Mouse (Mus musculus) olfactory bulb, adult 2 months (tissue): ENCODE data around the gene Pih1d1. TPM values are rescaled to one million over a fixed set of nuclear protein-coding genes. Genes with fewer than 3 reads are reported as not detected.

Experiments used
- H3K27ac ChIP-seq: fragments of 200-500 bp; 2 replicates; pipeline ENCODE4 v1.5.1; 2012; ENCODE audit warnings: low read depth, low read length; ENCODE audit not compliant: insufficient read depth
- H3K4me1 ChIP-seq: fragments of 200-500 bp; 2 replicates; pipeline ENCODE4 v1.6.1; 2012; ENCODE audit warnings: low read length; ENCODE audit not compliant: control insufficient read depth, insufficient read depth
- H3K4me3 ChIP-seq: fragments of 200-500 bp; 2 replicates; pipeline ENCODE4 v1.5.1; 2012; ENCODE audit warnings: mild to moderate bottlenecking, low read depth, low read length, moderate library complexity; ENCODE audit not compliant: insufficient read depth
- CTCF ChIP-seq: fragments of 200-500 bp; IDR thresholded peaks from 2 replicates; pipeline ENCODE4 v1.5.1; 2012; ENCODE audit warnings: low read depth, mild to moderate bottlenecking, low read length, moderate library complexity; ENCODE audit not compliant: insufficient read depth
- POLR2A ChIP-seq: fragments of 200-500 bp; IDR thresholded peaks from 2 replicates; pipeline ENCODE4 v1.6.1; 2012; ENCODE audit warnings: mild to moderate bottlenecking, low read depth, low read length, moderate library complexity; ENCODE audit not compliant: insufficient read depth
- WGBS: fragments of 180-500 bp; shearing (Covaris S2); methylation state at CpG from one replicate; pipeline ENCODE4 v1.1.7; 2018; 5-methylcytosine and 5-hydroxymethylcytosine counted together
- polyA plus RNA-seq: library from polyadenylated mRNA; stranded (reverse); fragments of >200 nt; gene quantifications from 2 replicates; pipeline ENCODE4 v1.2.4, GENCODE M21; 2012; ENCODE audit warnings: low replicate concordance; ENCODE audit not compliant: missing spikeins, insufficient read depth, insufficient read length

Gene Pih1d1
- polyA plus RNA-seq, 1 experiment: not detected

- TF ChIP-seq POLR2A: 0 out of 2 replicates have a peak, but pooled peaks have one; percentile 13
- TF ChIP-seq CTCF: peak; percentile 88
- WGBS: 3% methylated on average over 35 of the region's 35 CpGs
- Histone ChIP-seq H3K4me3 (peak overlapping the region; percentile 46), H3K27ac (no peak overlapping the region), H3K4me1 (peaks cover 7% of the 10 kb centered on the region)
These were observed 7.7 kb downstream of the Pih1d1 start for GRCm38 (mm10) chr7:45161612-45162473.

DNA sequence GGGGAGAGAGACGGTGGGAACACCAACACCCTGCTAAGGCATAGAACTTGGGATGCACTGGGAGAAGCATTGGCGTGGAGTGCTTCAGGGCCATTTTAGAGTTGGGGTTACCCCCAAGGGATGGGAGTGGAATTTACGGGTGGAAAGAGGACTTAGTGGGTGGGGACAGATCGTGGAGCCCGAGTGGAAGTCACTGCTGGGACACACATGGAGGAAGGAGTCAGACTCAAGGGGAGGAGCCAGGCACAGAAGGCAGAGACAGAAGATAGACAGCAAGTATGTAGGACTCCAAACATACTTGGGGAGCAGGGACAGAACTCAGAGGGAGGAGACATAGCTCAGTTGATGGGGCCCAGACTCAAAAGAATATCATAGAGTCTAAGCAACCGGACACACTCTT, 8.4 kb downstream of the Pih1d1 start:
- peak overlapping the region; percentile 46 for H3K4me3 ChIP-seq
- H3K27ac ChIP-seq: no peak overlapping the region
- peaks cover 7% of the 10 kb centered on the region for H3K4me1 ChIP-seq
- TF ChIP-seq POLR2A: no peak
- no peak for TF ChIP-seq CTCF
- WGBS: 26% methylated on average over 6 of the region's 6 CpGs

GRCm38 (mm10) chr7:45162996-45163615, 9.0 kb downstream of the Pih1d1 start:
- Histone ChIP-seq H3K27ac (no peak overlapping the region), H3K4me3 (no peak overlapping the region), H3K4me1 (peaks cover 7% of the 10 kb centered on the region)
- 72% methylated on average over 9 of the region's 9 CpGs for WGBS
- no peak for TF ChIP-seq CTCF
- TF ChIP-seq POLR2A: no peak

DNA sequence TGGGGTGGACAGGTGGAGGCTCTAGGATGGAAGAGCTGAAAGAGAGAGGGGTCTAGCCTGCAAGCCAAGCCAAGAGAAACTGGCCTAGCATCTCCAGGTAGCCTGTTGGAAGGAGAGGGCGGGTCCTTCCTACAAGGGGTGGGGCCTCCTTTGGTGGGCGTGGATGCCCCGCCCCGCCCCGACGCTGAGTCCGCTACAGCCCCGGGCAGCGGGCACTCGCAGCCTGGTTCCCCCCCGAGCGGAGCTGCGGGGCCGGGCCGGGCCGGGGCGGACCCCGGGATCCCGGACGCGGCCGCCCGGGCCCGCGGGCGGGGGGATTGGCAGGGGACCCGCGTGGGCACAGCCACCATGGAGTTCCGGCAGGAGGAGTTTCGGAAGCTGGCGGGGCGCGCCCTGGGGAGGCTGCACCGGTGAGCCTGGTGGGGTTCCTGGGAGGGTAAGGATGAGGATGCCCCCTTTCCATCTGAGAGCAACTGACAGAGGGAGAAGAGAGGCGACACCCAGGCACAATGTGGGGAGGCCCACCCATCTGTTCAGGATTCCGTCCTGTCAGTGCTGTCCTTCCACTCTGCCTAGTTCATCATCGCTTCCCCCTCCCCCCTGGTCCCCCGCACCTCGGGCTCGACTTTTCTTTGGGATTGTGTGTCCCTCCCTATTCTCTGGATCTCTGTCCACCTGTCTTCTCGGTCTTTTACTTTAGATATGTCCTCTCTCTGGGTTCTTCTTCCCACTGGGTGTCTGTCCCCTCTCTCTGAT, 9.8 kb downstream of the Pih1d1 start, which contains the start of gene Slc17a7:
Gene Slc17a7 (plus strand): TSS at position 215 of the 756 bp plus-strand sequence.
- WGBS: 2% methylated on average over 41 of the region's 41 CpGs
- Histone ChIP-seq H3K4me3 (peak within 1 kb of the TSS; percentile 28), H3K4me1 (peaks cover 12% of the 10 kb centered on the region), H3K27ac (no peak within 1 kb of the TSS)
- no peak for TF ChIP-seq CTCF
- no peak for TF ChIP-seq POLR2A

GRCm38 (mm10) chr7:45164833-45165232, 10.7 kb downstream of the Pih1d1 start:
- H3K4me1 ChIP-seq: peaks cover 12% of the 10 kb centered on the region
- no peak overlapping the region for H3K4me3 ChIP-seq
- no peak for TF ChIP-seq POLR2A
- no peak for TF ChIP-seq CTCF
- WGBS: 68% methylated on average over 5 of the region's 5 CpGs
- no peak overlapping the region for H3K27ac ChIP-seq

- Histone ChIP-seq H3K4me1 (peaks cover 12% of the 10 kb centered on the region), H3K4me3 (peak overlapping the region; percentile 15; the same call in 1 of the 2 replicates), H3K27ac (no peak overlapping the region)
- TF ChIP-seq CTCF: no peak
- TF ChIP-seq POLR2A: no peak
- 68% methylated on average over 11 of the region's 11 CpGs for WGBS
These were observed 11.6 kb downstream of the Pih1d1 start for GRCm38 (mm10) chr7:45165701-45166100.

DNA sequence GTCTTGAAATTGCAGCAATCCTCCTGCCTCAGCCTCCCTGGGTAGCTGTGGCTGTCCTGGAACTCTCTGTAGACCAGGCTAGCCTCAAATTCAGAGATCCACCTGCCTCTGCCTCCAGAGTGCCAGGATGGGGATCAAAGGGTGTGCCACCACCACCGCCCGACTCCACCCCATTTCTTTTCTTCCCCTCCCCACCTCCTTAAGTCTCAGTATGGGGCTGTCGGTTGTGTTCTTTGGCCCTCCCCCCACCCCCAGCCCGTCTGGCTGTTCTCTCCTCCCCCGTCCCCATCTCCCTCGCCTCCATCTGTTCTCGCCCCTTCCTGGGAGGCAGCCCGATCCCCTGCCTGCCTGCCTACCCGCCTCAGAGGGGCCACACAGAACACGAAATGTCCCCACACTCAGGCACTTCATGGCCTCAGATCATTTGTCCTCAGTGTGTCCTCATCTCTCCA, 12.9 kb downstream of the Pih1d1 start:
- Histone ChIP-seq H3K4me3 (no peak overlapping the region), H3K27ac (no peak overlapping the region)
- 24% methylated on average over 9 of the region's 10 CpGs for WGBS

GRCm38 (mm10) chr7:45167761-45168445, 13.8 kb downstream of the Pih1d1 start:
- no peak overlapping the region for H3K27ac ChIP-seq
- 7% methylated on average over 19 of the region's 19 CpGs for WGBS
- no peak overlapping the region for H3K4me3 ChIP-seq
- TF ChIP-seq POLR2A: no peak
- TF ChIP-seq CTCF: no peak
- H3K4me1 ChIP-seq: peaks cover 5% of the 10 kb centered on the region; the same call in 1 of the 2 replicates

More for the DNA sequence above, 12.9 kb downstream of the Pih1d1 start:
- TF ChIP-seq POLR2A (no peak), CTCF (no peak)
- peaks cover 11% of the 10 kb centered on the region for H3K4me1 ChIP-seq
